Mouse (Mus musculus) cerebellum, postnatal 4 days (tissue): ENCODE results near the gene Lct.
A peak's percentile ranks its signal among the peaks of the same experiment; 100 is the strongest.
"Not testable (repeated sequence)": the region's sequence is repeated elsewhere in the genome, so short reads cannot be mapped to it uniquely, and the experiment has no call there.

Experiments used
- DNase-seq, 2 experiments: peaks; one replicate each; pipeline ENCODE4 v3.0.0; 2022; ENCODE audit warnings: low spot score in 2 of 2, mixed read lengths in 1 of 2

The Lct gene

DNA sequence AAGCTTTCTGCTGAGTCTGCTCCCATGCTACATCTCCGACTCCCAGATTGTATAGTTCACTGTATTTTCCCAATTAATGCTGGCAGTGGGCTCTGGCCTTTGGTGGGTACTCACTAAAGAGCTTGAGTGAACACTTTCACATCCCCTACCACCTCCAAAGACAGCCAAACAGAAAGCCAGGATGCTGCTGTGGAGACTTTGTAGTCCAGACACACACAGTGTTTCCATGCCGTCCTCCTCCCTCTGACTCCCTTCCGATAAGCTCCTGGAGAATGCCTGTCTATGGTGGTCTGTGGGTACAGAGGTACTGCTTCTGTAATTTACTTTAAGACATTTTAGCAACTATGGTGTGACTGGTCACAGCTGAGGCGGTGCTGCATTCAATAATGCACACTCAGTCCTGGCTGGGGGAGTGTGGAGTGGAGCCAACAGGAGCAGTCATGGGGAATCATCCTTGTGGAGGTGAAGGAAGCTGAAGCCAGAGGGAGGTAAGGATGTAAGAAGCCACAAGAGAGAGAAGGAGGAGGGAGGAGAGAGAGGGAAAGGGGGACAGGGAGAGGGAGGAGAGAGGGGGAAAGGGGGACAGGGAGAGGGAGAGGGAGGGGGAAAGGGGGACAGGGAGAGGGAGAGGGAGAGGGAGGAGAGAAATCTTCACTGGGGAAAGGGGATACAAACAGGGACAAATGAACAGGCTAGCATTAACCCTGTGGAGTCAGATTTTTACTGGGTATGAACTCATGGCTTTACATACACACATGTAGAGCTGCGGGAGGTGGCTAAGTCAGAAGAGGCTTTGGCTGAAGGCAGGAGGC is 32.2 kb downstream of the Lct start:
- no peak for DNase-seq

DNA sequence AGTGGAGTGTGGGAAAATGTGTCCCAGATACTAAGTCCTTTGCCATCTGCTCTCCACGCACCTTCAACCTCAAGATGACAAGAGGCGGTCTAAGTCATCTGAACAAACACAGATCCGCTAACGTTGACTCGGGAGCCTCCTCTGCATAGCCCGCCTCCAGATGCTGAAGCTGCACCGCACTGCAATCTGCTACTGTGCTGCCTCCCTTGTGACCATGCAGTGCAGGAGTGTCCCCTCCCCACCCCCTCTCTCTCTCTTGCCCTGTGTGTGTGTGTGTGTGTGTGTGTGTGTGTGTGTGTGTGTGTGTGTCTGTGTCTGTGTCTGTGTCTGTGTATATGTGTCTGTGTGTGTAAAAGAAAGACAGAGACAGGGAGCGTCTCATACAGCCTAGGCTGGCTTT is 32.8 kb downstream of the Lct start:
- DNase-seq, result no peak

DNA sequence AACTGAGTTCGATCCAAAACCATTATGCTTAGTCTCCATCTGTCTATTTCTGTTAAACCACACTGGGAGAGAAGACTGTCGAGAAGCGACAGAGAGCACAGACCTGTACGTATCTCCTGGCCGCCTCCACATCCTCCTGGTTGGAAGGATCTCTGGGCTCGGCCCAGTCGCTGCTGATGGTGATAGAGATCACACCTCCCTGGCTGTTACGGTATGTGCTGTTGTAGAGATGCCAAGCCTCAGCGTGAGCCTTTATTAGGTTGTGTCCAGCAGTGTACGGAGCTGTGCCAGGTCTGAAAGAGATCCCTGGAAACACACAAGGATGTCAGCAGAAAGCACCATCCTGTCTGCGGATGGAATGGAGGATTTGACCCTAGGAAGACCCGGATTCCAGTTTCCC is 34.6 kb downstream of the Lct start:
- DNase-seq, result no peak

DNA sequence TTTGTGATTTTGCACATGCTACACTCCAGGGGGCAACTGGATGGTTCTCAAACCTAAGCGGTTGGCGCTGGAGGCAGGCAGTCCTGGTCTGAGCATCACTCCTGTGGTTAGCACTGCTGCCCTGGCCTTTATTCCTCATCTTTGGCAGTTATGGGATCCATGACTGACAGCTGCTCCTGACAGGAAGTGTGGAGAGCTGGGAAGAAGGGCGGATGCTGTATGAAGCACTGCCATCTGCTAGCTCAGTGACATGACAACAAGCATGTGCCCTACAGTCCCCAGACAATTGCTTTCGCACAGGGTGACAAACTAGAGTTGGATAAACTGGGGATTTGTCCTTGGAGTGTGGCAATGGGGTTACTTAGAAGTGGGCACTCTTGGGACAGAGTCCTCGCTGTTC is 37.8 kb downstream of the Lct start:
- peak in 1 of 2 experiments; percentile 26 for DNase-seq

DNA sequence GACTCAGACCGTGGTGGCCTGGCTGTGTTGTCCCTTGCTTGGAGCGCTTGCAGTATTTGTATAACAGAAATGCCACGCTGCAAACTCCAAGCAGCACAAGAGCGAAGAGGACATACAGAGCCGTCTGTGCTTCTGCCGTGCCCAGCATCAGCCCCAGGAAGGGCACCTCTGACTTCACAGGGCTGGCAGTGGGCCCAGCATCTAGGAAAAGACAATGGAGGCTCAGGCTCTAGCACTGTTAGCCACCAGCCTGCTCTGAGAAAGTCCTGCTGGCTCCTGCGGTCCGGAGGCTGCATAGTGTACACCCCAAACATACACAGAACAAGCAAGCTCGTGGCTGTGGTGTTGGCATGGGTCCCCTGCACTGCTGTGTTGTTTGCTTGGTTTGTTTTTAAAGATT is 43.0 kb downstream of the Lct start:
- no peak for DNase-seq

DNA sequence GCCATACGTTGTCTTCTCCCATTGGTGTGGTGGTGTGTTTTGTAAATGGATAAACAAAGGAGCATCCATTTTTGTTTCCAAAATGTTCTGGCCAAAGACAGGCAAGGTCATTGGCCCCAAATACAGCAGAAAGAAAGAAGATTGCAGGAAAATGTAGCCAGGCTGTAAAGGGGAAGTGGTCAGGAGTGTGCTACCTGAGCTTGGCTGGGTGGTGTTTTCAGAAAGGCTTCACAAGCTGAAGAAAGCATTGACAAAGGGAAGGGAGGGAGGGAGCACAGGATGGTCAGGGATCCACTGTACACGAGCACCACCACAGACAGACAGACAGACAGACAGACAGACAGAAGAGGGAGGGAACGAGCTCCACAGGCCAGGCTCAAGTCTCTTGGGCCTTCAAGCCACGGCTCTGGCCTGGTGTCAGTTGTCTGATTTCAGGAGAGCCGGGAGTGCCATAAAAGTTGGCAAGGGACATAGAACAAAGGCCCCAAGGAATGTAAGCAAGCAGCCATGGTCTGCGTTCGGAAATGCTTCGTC is 43.9 kb downstream of the Lct start:
- no peak for DNase-seq

DNA sequence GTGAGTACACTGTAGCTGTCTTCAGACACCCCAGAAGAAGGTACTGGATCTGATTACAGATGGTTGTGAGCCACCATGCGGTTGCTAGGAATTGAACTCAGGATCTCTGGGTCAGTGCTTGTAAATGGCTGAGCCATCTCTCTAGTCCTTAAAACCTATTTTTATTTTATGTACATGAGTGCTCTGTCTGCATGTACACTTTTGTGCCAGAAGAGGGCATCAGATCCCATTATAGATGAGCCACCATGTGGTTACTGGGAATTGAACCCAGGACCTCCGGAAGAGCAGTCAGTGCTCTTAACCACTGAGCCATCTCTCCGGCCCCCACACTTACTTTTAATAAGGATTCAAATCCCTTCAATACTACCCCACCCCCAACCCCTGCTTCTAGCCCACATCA is 45.2 kb downstream of the Lct start:
- no peak for DNase-seq

DNA sequence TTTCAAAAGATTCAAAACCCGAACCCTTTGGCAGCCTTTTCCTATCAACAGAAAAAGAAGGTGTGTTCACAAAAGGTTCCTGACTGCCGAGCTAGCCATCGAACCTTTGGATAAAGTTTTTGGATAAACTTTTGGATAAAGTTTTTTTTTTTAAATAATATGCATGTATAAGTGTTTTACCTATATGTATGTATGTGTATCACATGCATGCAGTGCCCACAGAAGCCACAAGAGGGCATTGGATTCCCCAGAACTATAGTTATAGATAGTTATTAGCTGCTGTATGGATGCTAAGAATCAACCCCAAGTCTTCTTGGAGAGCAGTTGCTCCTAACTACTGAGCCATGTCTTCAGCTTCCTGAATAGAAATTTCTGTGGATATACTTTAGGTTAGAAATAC is 46.4 kb downstream of the Lct start:
- no peak for DNase-seq

DNA sequence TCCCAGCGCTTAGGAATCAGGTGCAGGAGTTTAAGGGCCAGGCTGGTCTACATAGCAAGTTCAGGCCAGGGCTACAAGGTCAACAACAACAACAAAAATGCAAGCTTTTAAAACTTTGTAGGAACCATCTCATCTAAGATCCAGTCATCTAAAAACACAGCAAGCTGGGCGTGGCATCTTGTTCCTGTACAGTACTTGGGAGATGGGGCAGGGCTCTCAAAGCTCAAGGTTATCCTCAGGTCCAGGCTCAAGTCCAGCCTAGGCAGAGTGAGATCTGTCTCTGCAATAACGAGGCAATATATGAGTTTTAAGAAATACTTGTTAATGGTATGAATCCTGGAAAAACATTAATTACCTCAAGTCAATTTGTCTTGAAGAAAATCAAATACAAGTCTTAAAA is 49.6 kb downstream of the Lct start:
- no peak for DNase-seq

DNA sequence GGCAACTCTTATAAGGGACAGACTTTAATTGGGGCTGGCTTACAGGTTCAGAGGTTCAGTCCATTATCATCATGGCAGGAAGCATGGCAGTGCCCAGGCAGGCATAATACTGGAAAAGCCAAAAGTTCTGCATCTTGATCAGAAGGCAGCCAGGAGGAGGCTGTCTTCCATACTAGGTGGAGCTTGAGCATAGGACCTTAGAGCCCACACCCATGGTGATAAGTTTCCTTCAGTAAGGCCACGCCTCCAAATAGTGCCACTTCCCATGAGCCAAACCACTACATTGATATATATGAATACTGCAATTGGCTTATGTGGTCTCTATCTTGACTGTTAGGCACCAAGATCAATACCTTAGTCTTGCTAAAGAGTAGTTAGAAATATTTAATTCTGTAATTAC is 52.2 kb downstream of the Lct start:
- DNase-seq, result no peak

DNA sequence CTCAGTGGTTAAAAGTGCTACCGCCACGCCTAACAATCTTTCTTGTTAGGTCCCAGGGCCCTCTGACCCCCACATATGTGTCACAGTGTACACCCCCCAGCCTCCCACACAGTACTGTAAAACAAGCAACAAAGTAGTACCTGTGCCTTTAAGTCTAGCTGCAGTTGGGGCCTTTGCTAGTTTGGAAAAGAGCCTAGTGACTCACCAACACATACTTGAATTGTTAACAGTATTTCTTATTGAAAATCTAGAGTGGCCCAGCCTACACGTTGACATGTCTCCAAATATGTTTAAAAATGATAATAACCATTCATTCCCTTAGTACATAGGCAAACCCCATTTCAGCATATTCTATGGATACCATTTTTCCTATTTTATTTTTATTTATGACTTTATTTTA is 57.4 kb downstream of the Lct start:
- DNase-seq, result no peak

DNA sequence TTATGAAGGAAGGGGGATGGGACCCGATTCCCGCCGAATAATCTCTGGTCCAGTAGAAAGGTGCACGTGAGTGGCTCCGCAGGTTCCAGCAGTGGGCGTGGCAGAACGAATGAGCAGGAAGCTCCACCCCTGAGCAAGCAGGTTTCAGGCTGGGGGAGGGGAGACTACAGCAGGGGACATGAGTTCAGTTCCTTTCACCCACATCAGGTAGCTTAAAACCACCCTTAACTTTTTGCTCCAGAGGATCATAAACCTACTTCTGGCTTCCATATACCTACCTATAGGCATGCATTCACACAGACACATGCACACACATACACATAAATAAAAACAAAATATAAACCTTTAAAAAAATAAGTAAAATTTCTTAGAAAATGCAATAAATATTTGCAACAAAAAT is 61.1 kb downstream of the Lct start:
- not testable (repeated sequence) for DNase-seq

DNA sequence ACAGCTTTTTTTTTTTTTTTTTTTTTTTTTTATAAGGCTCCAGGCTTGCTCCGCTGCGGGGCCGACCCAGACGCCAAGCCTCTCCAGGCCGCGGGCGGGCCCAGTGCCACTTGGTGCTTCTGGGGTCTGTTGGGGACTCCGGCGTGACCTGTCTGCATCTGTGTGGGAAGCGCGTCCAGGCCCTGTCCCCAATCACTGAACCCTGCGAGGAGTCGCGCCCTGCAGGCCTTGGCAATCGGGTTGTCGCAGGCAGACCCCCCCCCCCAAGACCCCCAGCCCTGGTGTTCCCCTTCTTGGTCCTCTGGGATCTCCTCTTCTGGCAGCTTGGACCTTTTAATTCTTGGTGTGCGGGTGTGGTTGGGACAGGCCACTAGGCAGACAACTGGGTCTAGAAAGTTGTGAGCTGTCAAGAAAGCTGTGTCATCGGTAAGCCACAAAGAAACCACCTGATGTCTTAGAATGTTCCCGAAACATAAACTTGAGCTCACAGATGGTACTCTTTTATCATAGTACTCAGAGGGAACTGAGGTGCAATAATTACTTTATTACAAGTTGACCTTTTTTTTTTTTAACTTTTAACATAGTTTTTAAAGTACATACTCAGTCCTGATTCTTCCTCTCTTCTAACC is 83.3 kb downstream of the Lct start:
- peak in 1 of 2 experiments; percentile 32 for DNase-seq

DNA sequence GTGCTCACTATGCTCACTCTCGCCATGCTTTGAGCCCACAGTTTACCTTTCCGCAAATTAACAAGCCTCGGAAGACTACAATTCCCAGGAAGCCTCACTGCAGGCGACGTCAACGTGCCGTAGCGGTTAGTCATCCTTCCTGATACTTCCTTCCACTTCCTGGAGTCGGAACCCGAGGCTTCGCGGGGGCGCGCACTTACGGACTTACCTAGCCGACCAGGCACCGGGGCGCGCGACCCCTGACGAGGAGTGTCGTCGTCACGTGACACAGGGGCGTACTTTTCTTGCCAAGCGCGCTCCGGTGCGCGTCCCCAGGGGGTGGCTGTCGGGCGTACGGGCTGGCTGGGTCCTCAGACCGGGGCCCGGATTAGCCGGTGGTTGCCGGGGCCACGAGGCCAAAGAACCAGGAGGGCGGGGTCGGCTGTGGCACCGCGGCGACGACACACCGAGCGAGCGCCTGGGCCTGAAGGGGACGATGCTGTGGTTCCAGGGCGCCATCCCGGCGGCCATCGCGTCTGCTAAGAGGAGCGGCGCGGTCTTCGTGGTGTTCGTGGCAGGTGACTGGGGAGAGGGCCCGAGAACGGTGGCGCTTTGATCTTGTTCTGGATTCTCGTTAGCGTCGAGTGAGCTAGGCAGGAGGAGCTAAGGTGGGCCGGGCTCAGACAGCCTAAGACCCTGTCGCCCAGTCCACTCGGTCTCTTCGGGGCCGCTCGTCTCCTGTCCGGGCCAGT is 84.0 kb downstream of the Lct start:
- peak; percentile 90 to 94 for DNase-seq

DNA sequence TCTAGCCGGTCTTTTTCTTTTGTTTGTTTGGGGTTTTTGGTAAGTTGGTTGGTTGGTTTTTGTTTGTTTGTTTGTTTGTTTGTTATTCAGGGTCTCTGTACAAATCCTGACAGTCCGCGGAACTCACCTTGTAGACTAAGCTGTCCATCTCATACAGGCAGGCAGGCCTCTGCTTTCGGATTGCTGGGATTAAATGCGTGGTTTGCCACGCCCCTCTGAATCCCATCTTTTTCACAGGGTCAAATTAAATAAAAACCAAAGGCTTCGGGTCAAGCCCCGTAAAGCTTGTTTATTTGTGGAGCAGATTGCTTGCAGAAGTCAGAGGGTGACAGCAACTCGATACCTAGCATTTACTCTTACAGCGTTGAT is 84.5 kb downstream of the Lct start, which contains the start of gene Ubxn4:
Gene Ubxn4, plus strand, starts transcription at position 338 of the 369 bp plus-strand sequence.
- DNase-seq, result peak in 1 of 2 experiments; percentile 5

DNA sequence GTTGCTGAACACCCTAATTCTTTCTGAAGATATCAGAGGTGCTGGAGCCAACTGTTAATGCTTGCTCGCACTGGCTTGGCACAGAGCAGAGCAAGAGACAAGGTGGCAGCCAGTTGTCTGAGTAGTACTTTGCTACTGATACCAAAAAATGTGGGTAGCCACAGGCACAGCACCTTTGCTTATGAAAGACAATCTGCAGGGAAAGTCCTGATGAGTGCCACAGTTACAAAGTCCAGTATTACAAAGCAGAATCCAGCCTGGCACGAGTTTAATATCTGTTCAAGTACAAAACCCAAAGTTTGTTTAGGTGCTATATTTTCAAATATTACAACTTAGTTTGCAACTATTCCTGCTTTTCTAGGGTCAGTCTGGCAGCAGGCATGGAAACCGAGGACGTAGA is 92.9 kb downstream of the Lct start:
- DNase-seq, result no peak
